Mouse (Mus musculus): ENCODE measurements at regions not wholly inside any gene's neighbourhood (a gene's known extent, or its start where the extent isn't known, plus 50 kb on each side); places are given as distances from the start of the nearest gene placed in this dataset.

- intact Hi-C loops (cut with DNase I): loop anchor here (10.0 kb wide), 5 partner anchors 149 to 1051 kb away; partner anchors contain the start of gene Id2
These were observed 339.3 kb downstream of the Rnf144a start for GRCm38 (mm10) chr12:26075638-26076254.

GRCm38 (mm10) chr12:26072180-26072579 is 342.9 kb downstream of the Rnf144a start:
- no peak for DNase-seq

More at GRCm38 (mm10) chr12:26075638-26076254, 339.3 kb downstream of the Rnf144a start:
- peak; percentile 30 for DNase-seq

GRCm38 (mm10) chr12:26071610-26072009 is 343.4 kb downstream of the Rnf144a start:
- DNase-seq: peak; percentile 75
- intact Hi-C loops (cut with DNase I): loop anchor here (10.0 kb wide), 5 partner anchors 153 to 1047 kb away; partner anchors contain the start of gene Id2

More at GRCm38 (mm10) chr12:26072180-26072579, 342.9 kb downstream of the Rnf144a start:
- intact Hi-C loops (cut with DNase I): loop anchor here (10.0 kb wide), 5 partner anchors 153 to 1047 kb away; partner anchors contain the start of gene Id2

GRCm38 (mm10) chr12:26068685-26069008 is 346.4 kb downstream of the Rnf144a start:
- intact Hi-C loops (cut with DNase I): no loop called here
- DNase-seq: no peak

- peak; percentile 65 for DNase-seq
- intact Hi-C loops (cut with DNase I): no loop called here
These were observed 347.0 kb downstream of the Rnf144a start for GRCm38 (mm10) chr12:26067866-26068684.

GRCm38 (mm10) chr12:26060378-26060777 is 354.7 kb downstream of the Rnf144a start:
- no peak for DNase-seq
- intact Hi-C loops (cut with DNase I): no loop called here

- no peak for DNase-seq
- intact Hi-C loops (cut with DNase I): no loop called here
These were observed 356.0 kb downstream of the Rnf144a start for GRCm38 (mm10) chr12:26059090-26059489.

GRCm38 (mm10) chr12:26057491-26058054 is 357.5 kb downstream of the Rnf144a start:
- intact Hi-C loops (cut with DNase I): no loop called here
- no peak for DNase-seq

GRCm38 (mm10) chr12:26046991-26047390 is 368.1 kb downstream of the Rnf144a start:
- intact Hi-C loops (cut with DNase I): no loop called here
- DNase-seq: peak; percentile 51

GRCm38 (mm10) chr12:26045321-26045720 is 369.7 kb downstream of the Rnf144a start:
- no peak for DNase-seq
- intact Hi-C loops (cut with DNase I): no loop called here

GRCm38 (mm10) chr12:26012951-26013350 is 402.1 kb downstream of the Rnf144a start:
- no peak for DNase-seq
- intact Hi-C loops (cut with DNase I): no loop called here

- intact Hi-C loops (cut with DNase I): no loop called here
- DNase-seq: no peak
These were observed 421.0 kb downstream of the Rnf144a start for GRCm38 (mm10) chr12:25994063-25994462.

GRCm38 (mm10) chr12:25991801-25992525 is 423.1 kb downstream of the Rnf144a start:
- intact Hi-C loops (cut with DNase I): no loop called here
- DNase-seq: no peak

- DNase-seq: no peak
These were observed 432.5 kb downstream of the Rnf144a start for GRCm38 (mm10) chr12:25982545-25982944.

GRCm38 (mm10) chr12:25978335-25978734 is 436.7 kb downstream of the Rnf144a start:
- intact Hi-C loops (cut with DNase I): no loop called here
- no peak for DNase-seq

More at GRCm38 (mm10) chr12:25982545-25982944, 432.5 kb downstream of the Rnf144a start:
- intact Hi-C loops (cut with DNase I): no loop called here

GRCm38 (mm10) chr12:25958584-25958983 is 456.5 kb downstream of the Rnf144a start:
- DNase-seq: no peak
- intact Hi-C loops (cut with DNase I): no loop called here

GRCm38 (mm10) chr12:25957547-25957946 is 457.5 kb downstream of the Rnf144a start:
- intact Hi-C loops (cut with DNase I): no loop called here

GRCm38 (mm10) chr12:25947107-25947506 is 467.9 kb downstream of the Rnf144a start:
- DNase-seq: peak; percentile 48
- intact Hi-C loops (cut with DNase I): no loop called here

More at GRCm38 (mm10) chr12:25957547-25957946, 457.5 kb downstream of the Rnf144a start:
- no peak for DNase-seq

- intact Hi-C loops (cut with DNase I): no loop called here
- DNase-seq: no peak
These were observed 468.9 kb downstream of the Rnf144a start for GRCm38 (mm10) chr12:25946121-25946520.

- no peak for DNase-seq
- intact Hi-C loops (cut with DNase I): no loop called here
These were observed 476.2 kb downstream of the Rnf144a start for GRCm38 (mm10) chr12:25938856-25939255.

- intact Hi-C loops (cut with DNase I): no loop called here
- DNase-seq: no peak
These were observed 480.1 kb downstream of the Rnf144a start for GRCm38 (mm10) chr12:25934946-25935345.
